Mouse (Mus musculus) ES-E14 (cell line): ENCODE measurements at regions not wholly inside any gene's neighbourhood (a gene's known extent, or its start where the extent isn't known, plus 50 kb on each side); places are given as distances from the start of the nearest gene placed in this dataset.

ENCODE experiments used
- HCFC1 ChIP-seq: IDR thresholded peaks from 2 replicates; pipeline ENCODE4 v1.6.1; 2012; ENCODE audit warnings: low read length, inconsistent platforms, borderline replicate concordance; ENCODE audit not compliant: insufficient read depth
- MAFK ChIP-seq: IDR thresholded peaks from 2 replicates; pipeline ENCODE4 v1.6.1; 2014; ENCODE audit warnings: mild to moderate bottlenecking, low read depth, low read length, inconsistent platforms; ENCODE audit not compliant: insufficient read depth
- ZNF384 ChIP-seq: IDR thresholded peaks from 2 replicates; pipeline ENCODE4 v1.6.1; 2012; ENCODE audit warnings: low read depth, low read length, inconsistent platforms

- TF ChIP-seq MAFK, result no peak
- no peak for TF ChIP-seq ZNF384
- no peak for TF ChIP-seq HCFC1
Observed at GRCm38 (mm10) chr12:12496593-12497141, 234.7 kb downstream of the Fam49a start.
